Mouse (Mus musculus) adrenal gland, adult 2 months (tissue): ENCODE measurements around the gene Acsm1. TPM values are rescaled to one million over a fixed set of nuclear protein-coding genes. Genes with fewer than 3 reads are reported as not detected.
"Not testable (repeated sequence)": the region's sequence is repeated elsewhere in the genome, so short reads cannot be mapped to it uniquely, and the experiment has no call there.

ENCODE experiments used
- DNase-seq: peaks from one replicate; pipeline ENCODE4 v3.0.0; 2021
- long read RNA-seq: library from polyadenylated mRNA; stranded (forward); transcript quantifications from one replicate; pipeline ENCODE4 v2.0.0, GENCODE M21; 2021
- polyA plus RNA-seq: library from polyadenylated mRNA; depleted of rRNA; stranded (reverse); fragments of >200 nt; gene quantifications from 2 replicates; pipeline ENCODE4 v1.2.3, GENCODE M21; 2012; rRNA removed
- total RNA-seq, 2 experiments: library from RNA; stranded (reverse); gene quantifications; 2 replicates each; pipeline ENCODE4 v1.2.3; 2021

Acsm1 gene
- total RNA-seq, result under 1 TPM; 0.31 to 0.98 TPM
- 0.15 TPM in 1 of 2 replicates, not detected in the other for polyA plus RNA-seq
- long read RNA-seq, result 0 reads

GRCm38 (mm10) chr7:119606664-119607076, at the start of gene Acsm1:
Gene Acsm1 (plus strand): TSS chr7:119607026.
- no peak for DNase-seq

- DNase-seq, result no peak
Measured at GRCm38 (mm10) chr7:119559789-119560451, 46.9 kb upstream of the Acsm1 start.

GRCm38 (mm10) chr7:119560452-119560835, 46.4 kb upstream of the Acsm1 start:
- DNase-seq, result no peak

- no peak for DNase-seq
Measured at GRCm38 (mm10) chr7:119561441-119561840, 45.4 kb upstream of the Acsm1 start.

- not testable (repeated sequence) for DNase-seq
Measured at GRCm38 (mm10) chr7:119562476-119562875, 44.4 kb upstream of the Acsm1 start.

- no peak for DNase-seq
Measured at GRCm38 (mm10) chr7:119594530-119595107, 12.2 kb upstream of the Acsm1 start.

- DNase-seq, result no peak
Measured at GRCm38 (mm10) chr7:119595306-119595705, 11.5 kb upstream of the Acsm1 start.

GRCm38 (mm10) chr7:119596536-119596935, 10.3 kb upstream of the Acsm1 start:
- no peak for DNase-seq

GRCm38 (mm10) chr7:119601195-119601953, 5.5 kb upstream of the Acsm1 start:
- no peak for DNase-seq

- no peak for DNase-seq
Measured at GRCm38 (mm10) chr7:119601954-119602317, 4.9 kb upstream of the Acsm1 start.

- DNase-seq, result no peak
Measured at GRCm38 (mm10) chr7:119604903-119605483, 1.8 kb upstream of the Acsm1 start.

- DNase-seq, result no peak
Measured at GRCm38 (mm10) chr7:119605926-119606663, 731 bp upstream of the Acsm1 start.

- DNase-seq, result no peak
Measured at GRCm38 (mm10) chr7:119607796-119608515, 1.1 kb downstream of the Acsm1 start.

GRCm38 (mm10) chr7:119616531-119616930, 9.7 kb downstream of the Acsm1 start:
- DNase-seq, result no peak

GRCm38 (mm10) chr7:119617593-119617992, 10.8 kb downstream of the Acsm1 start:
- peak; percentile 4 for DNase-seq

- peak; percentile 4 for DNase-seq
Measured at GRCm38 (mm10) chr7:119618209-119618935, 11.5 kb downstream of the Acsm1 start.

GRCm38 (mm10) chr7:119620157-119620556, 13.3 kb downstream of the Acsm1 start:
- no peak for DNase-seq

GRCm38 (mm10) chr7:119638773-119639172, 31.9 kb downstream of the Acsm1 start:
- no peak for DNase-seq

- no peak for DNase-seq
Measured at GRCm38 (mm10) chr7:119642307-119642706, 35.5 kb downstream of the Acsm1 start.

GRCm38 (mm10) chr7:119667893-119668292, 61.1 kb downstream of the Acsm1 start:
- no peak for DNase-seq

- no peak for DNase-seq
Measured at GRCm38 (mm10) chr7:119670395-119670794, 63.6 kb downstream of the Acsm1 start.
